Mouse (Mus musculus) spleen, postnatal 10 days (tissue): Measurements from ENCODE around the gene Gpbar1.
"Not testable (repeated sequence)": the region's sequence is repeated elsewhere in the genome, so short reads cannot be mapped to it uniquely, and the experiment has no call there.

ENCODE experiments used
- DNase-seq, 2 experiments: peaks; one replicate each; pipeline ENCODE4 v3.0.0; 2021 to 2022; ENCODE audit warnings: low spot score in 2 of 2

Gene Gpbar1

GRCm38 (mm10) chr1:74321396-74321795, 43.0 kb downstream of the Gpbar1 start:
- no peak for DNase-seq

- not testable (repeated sequence) for DNase-seq
These were observed 48.6 kb downstream of the Gpbar1 start for GRCm38 (mm10) chr1:74326916-74327315.
